Mouse (Mus musculus): ENCODE measurements at regions not wholly inside any gene's neighbourhood (a gene's known extent, or its start where the extent isn't known, plus 50 kb on each side); places are given as distances from the start of the nearest gene placed in this dataset.

- H3K27me3 ChIP-seq (ENCODE audit: control insufficient read depth in 1 of 2, insufficient read depth in 2 of 2, low read length in 2 of 2): no peaks in the 10 kb centered on the region; a peak in 2 of 4 replicates
- no peak overlapping the region for H3K27ac ChIP-seq (ENCODE audit: control insufficient read depth, low read depth, low read length)
- H3K9ac ChIP-seq (ENCODE audit: control insufficient read depth, low read depth, low read length, poor library complexity, severe bottlenecking): no peak overlapping the region
- DNase-seq (ENCODE audit: low read depth, low spot score): peak; percentile 68
- H3K4me3 ChIP-seq (ENCODE audit: control insufficient read depth in 1 of 2, insufficient read depth in 1 of 2, low read depth in 2 of 2, low read length in 2 of 2): no peak overlapping the region
- H3K4me1 ChIP-seq (ENCODE audit: control insufficient read depth in 1 of 2, insufficient read depth in 2 of 2, low read length in 2 of 2): no peaks in the 10 kb centered on the region
- H3K79me2 ChIP-seq (ENCODE audit: control insufficient read depth, insufficient read depth, low read length, poor library complexity): no peaks in the 10 kb centered on the region
- TF ChIP-seq SMC3 (IDR thresholded peaks at IDR 0.05; ENCODE audit: low read depth, low read length) (peak; percentile 93), ELF1 (IDR thresholded peaks at IDR 0.05; ENCODE audit: low read depth, low read length) (no peak), USF1 (IDR thresholded peaks at IDR 0.05; ENCODE audit: low read depth, low read length) (no peak), ZC3H11A (IDR thresholded peaks at IDR 0.05; ENCODE audit: low read depth, low read length) (peak; percentile 81), TCF12 (IDR thresholded peaks at IDR 0.05; ENCODE audit: low read depth, low read length) (no peak), GATA1 (IDR thresholded peaks at IDR 0.05; ENCODE audit: low read depth, low read length) (no peak), ETS1 (IDR thresholded peaks at IDR 0.05; ENCODE audit: low read depth, low read length) (no peak), POLR2AphosphoS5 (IDR thresholded peaks at IDR 0.05; ENCODE audit: borderline replicate concordance, low read depth, low read length) (no peak), RAD21 (IDR thresholded peaks at IDR 0.05; ENCODE audit: low read depth, low read length) (peak; percentile 94), NELFE (IDR thresholded peaks at IDR 0.05; ENCODE audit: low read depth, low read length) (no peak), MAZ (IDR thresholded peaks at IDR 0.05; ENCODE audit: low read depth, low read length) (no peak), KAT2A (conservative IDR thresholded peaks at IDR 0.05; ENCODE audit: low read depth, low read length) (no peak), TAL1 (IDR thresholded peaks at IDR 0.05; ENCODE audit: low read length) (no peak), CTCF (IDR thresholded peaks at IDR 0.05 in 2 of 3, conservative IDR thresholded peaks at IDR 0.05 in 1 of 3; ENCODE audit: control insufficient read depth in 1 of 3, insufficient read depth in 1 of 3, low read depth in 2 of 3, low read length in 3 of 3, poor library complexity in 1 of 3, severe bottlenecking in 1 of 3) (peak; percentile 33 to 80 (median 46); a peak in 5 of 6 replicates), MEF2A (IDR thresholded peaks at IDR 0.05; ENCODE audit: extremely low read depth, insufficient replicate concordance, low read depth, low read length, poor library complexity, severe bottlenecking) (no peak), TBP (IDR thresholded peaks at IDR 0.05; ENCODE audit: low read depth, low read length) (no peak), MYC (IDR thresholded peaks at IDR 0.05; ENCODE audit: low read depth, low read length) (no peak), CHD1 (IDR thresholded peaks at IDR 0.05; ENCODE audit: low read depth, low read length) (no peak), USF2 (IDR thresholded peaks at IDR 0.05; ENCODE audit: borderline replicate concordance in 1 of 2, insufficient read depth in 1 of 2, low read depth in 1 of 2, low read length in 2 of 2) (no peak), ZNF384 (IDR thresholded peaks at IDR 0.05; ENCODE audit: low read depth, low read length) (no peak), RCOR1 (IDR thresholded peaks at IDR 0.05; ENCODE audit: low read depth, low read length) (no peak), POLR2A (IDR thresholded peaks at IDR 0.05; ENCODE audit: control insufficient read depth in 1 of 2, insufficient read depth in 1 of 2, low read depth in 1 of 2, low read length in 2 of 2, poor library complexity in 1 of 2) (no peak), ZKSCAN1 (IDR thresholded peaks at IDR 0.05; ENCODE audit: low read depth, low read length) (no peak), BHLHE40 (IDR thresholded peaks at IDR 0.05; ENCODE audit: borderline replicate concordance, low read depth, low read length) (no peak), CHD2 (IDR thresholded peaks at IDR 0.05; ENCODE audit: low read length) (no peak), MAFK (IDR thresholded peaks at IDR 0.05; ENCODE audit: borderline replicate concordance, low read depth, low read length) (no peak)
- H3K36me3 ChIP-seq (ENCODE audit: control insufficient read depth in 1 of 2, insufficient read depth in 2 of 2, low read length in 2 of 2): no peaks in the 10 kb centered on the region
- H3K9me3 ChIP-seq (replicated peaks; ENCODE audit: insufficient read depth, low read length): no peaks in the 10 kb centered on the region
Measured at GRCm38 (mm10) chr6:94986346-94986745, 130.7 kb upstream of the Kbtbd8 start.
